Mouse (Mus musculus) hindbrain, embryonic 15.5 days (tissue): Measurements from ENCODE around the gene Adssl1. TPM values are rescaled to one million over a fixed set of nuclear protein-coding genes. Genes with fewer than 3 reads are reported as not detected.

Source experiments
- ATAC-seq: fragments of 200-750 bp; cut with Nextera tagmentation; 2 replicates; pipeline ENCODE4 v1.8.0; 2017; ENCODE audit warnings: low read depth, moderate number of reproducible peaks, moderate TSS enrichment; ENCODE audit not compliant: low FRiP score
- H3K27ac ChIP-seq: fragments of 300-500 bp; sonication (generic); replicated peaks from 2 replicates; pipeline ENCODE4 v1.5.1; 2015; ENCODE audit warnings: mild to moderate bottlenecking, inconsistent platforms
- H3K27me3 ChIP-seq: fragments of 300-500 bp; sonication (generic); 2 replicates; pipeline ENCODE4 v1.6.1; 2015; ENCODE audit warnings: control low read depth, inconsistent platforms
- H3K36me3 ChIP-seq: fragments of 300-500 bp; sonication (generic); 2 replicates; pipeline ENCODE4 v1.6.1; 2015; ENCODE audit warnings: control low read depth, inconsistent platforms
- H3K4me1 ChIP-seq: fragments of 300-500 bp; sonication (generic); replicated peaks from 2 replicates; pipeline ENCODE4 v1.6.1; 2015; ENCODE audit warnings: control low read depth, inconsistent platforms
- H3K4me2 ChIP-seq: fragments of 300-500 bp; sonication (generic); 2 replicates; pipeline ENCODE4 v1.6.1; 2015; ENCODE audit warnings: moderate library complexity, mild to moderate bottlenecking, inconsistent platforms
- H3K4me3 ChIP-seq: fragments of 300-500 bp; sonication (generic); 2 replicates; pipeline ENCODE4 v1.5.1; 2015; ENCODE audit warnings: mild to moderate bottlenecking, inconsistent platforms
- H3K9ac ChIP-seq: fragments of 300-500 bp; sonication (generic); 2 replicates; pipeline ENCODE4 v1.6.1; 2015; ENCODE audit warnings: inconsistent platforms
- H3K9me3 ChIP-seq: fragments of 300-500 bp; sonication (generic); 2 replicates; pipeline ENCODE4 v1.6.1; 2016; ENCODE audit warnings: control low read depth, inconsistent platforms
- WGBS: fragments of 180-500 bp; shearing (Covaris S2); methylation state at CpG from one replicate; pipeline ENCODE4 v1.1.7; 2015; 5-methylcytosine and 5-hydroxymethylcytosine counted together
- polyA plus RNA-seq: library from polyadenylated mRNA; unstranded; fragments of >200 nt; fragmentation: Nextera tagmentation; extraction: Ambion mirVana; gene quantifications from 2 replicates; pipeline ENCODE4 v1.2.1, GENCODE M21; 2015

Gene Adssl1
- polyA plus RNA-seq, 1 experiment from 2014 or later, result 5.8 TPM

GRCm38 (mm10) chr12:112594989-112595388 is 24.9 kb upstream of the Adssl1 start:
- H3K4me1 ChIP-seq, result peaks cover 19% of the 10 kb centered on the region
- H3K36me3 ChIP-seq, result no peaks in the 10 kb centered on the region
- H3K9ac ChIP-seq, result no peak overlapping the region
- H3K9me3 ChIP-seq, result no peaks in the 10 kb centered on the region
- H3K4me2 ChIP-seq, result no peak overlapping the region
- 24% methylated on average over 4 of the region's 4 CpGs for WGBS
- H3K27me3 ChIP-seq, result peaks cover under 1% of the 10 kb centered on the region; the same call in 1 of the 2 replicates
- no peak overlapping the region for H3K27ac ChIP-seq
- no peak overlapping the region for H3K4me3 ChIP-seq
- no peak for ATAC-seq

GRCm38 (mm10) chr12:112595626-112596025 is 24.2 kb upstream of the Adssl1 start:
- Histone ChIP-seq H3K9ac (no peak overlapping the region), H3K4me1 (peaks cover 18% of the 10 kb centered on the region), H3K4me3 (no peak overlapping the region), H3K9me3 (no peaks in the 10 kb centered on the region), H3K27me3 (no peaks in the 10 kb centered on the region), H3K27ac (no peak overlapping the region), H3K4me2 (no peak overlapping the region), H3K36me3 (no peaks in the 10 kb centered on the region)
- ATAC-seq, result no peak
- 76% methylated on average over 4 of the region's 4 CpGs for WGBS

GRCm38 (mm10) chr12:112596454-112596853 is 23.4 kb upstream of the Adssl1 start:
- ATAC-seq, result no peak
- Histone ChIP-seq H3K4me2 (no peak overlapping the region), H3K36me3 (no peaks in the 10 kb centered on the region), H3K4me3 (no peak overlapping the region), H3K27ac (no peak overlapping the region), H3K4me1 (peaks cover 16% of the 10 kb centered on the region), H3K9me3 (no peaks in the 10 kb centered on the region), H3K9ac (no peak overlapping the region), H3K27me3 (no peaks in the 10 kb centered on the region)
- WGBS, result 74% methylated on average over 9 of the region's 9 CpGs

GRCm38 (mm10) chr12:112596891-112597500 is 22.8 kb upstream of the Adssl1 start:
- no peak overlapping the region for H3K4me3 ChIP-seq
- 71% methylated on average over 14 of the region's 14 CpGs for WGBS
- ATAC-seq, result no peak
- no peaks in the 10 kb centered on the region for H3K36me3 ChIP-seq
- H3K4me2 ChIP-seq, result no peak overlapping the region
- H3K9me3 ChIP-seq, result no peaks in the 10 kb centered on the region
- no peaks in the 10 kb centered on the region for H3K27me3 ChIP-seq
- no peak overlapping the region for H3K9ac ChIP-seq
- peaks cover 16% of the 10 kb centered on the region for H3K4me1 ChIP-seq
- no peak overlapping the region for H3K27ac ChIP-seq

- no peak overlapping the region for H3K27ac ChIP-seq
- ATAC-seq, result no peak
- H3K4me2 ChIP-seq, result no peak overlapping the region
- 80% methylated on average over 8 of the region's 8 CpGs for WGBS
- H3K9ac ChIP-seq, result no peak overlapping the region
- H3K9me3 ChIP-seq, result no peaks in the 10 kb centered on the region
- no peak overlapping the region for H3K4me3 ChIP-seq
- no peaks in the 10 kb centered on the region for H3K36me3 ChIP-seq
- H3K4me1 ChIP-seq, result peaks cover 16% of the 10 kb centered on the region
- no peaks in the 10 kb centered on the region for H3K27me3 ChIP-seq
These were observed 22.2 kb upstream of the Adssl1 start for GRCm38 (mm10) chr12:112597618-112598017.

- WGBS, result 54% methylated on average over 4 of the region's 4 CpGs
- Histone ChIP-seq H3K27me3 (no peaks in the 10 kb centered on the region), H3K4me1 (peaks cover 14% of the 10 kb centered on the region), H3K36me3 (no peaks in the 10 kb centered on the region), H3K9ac (no peak overlapping the region), H3K4me2 (no peak overlapping the region), H3K9me3 (no peaks in the 10 kb centered on the region), H3K27ac (no peak overlapping the region), H3K4me3 (no peak overlapping the region)
- no peak for ATAC-seq
These were observed 20.6 kb upstream of the Adssl1 start for GRCm38 (mm10) chr12:112599198-112599597.

GRCm38 (mm10) chr12:112599942-112600611 is 19.8 kb upstream of the Adssl1 start:
- H3K9me3 ChIP-seq, result no peaks in the 10 kb centered on the region

GRCm38 (mm10) chr12:112604022-112604421 is 15.8 kb upstream of the Adssl1 start:
- Histone ChIP-seq H3K4me1 (0 out of 2 replicates have a peak, but pooled peaks cover 4% of the 10 kb centered on the region), H3K4me2 (no peak overlapping the region), H3K4me3 (no peak overlapping the region), H3K9me3 (no peaks in the 10 kb centered on the region), H3K36me3 (no peaks in the 10 kb centered on the region), H3K27me3 (no peaks in the 10 kb centered on the region), H3K9ac (no peak overlapping the region), H3K27ac (no peak overlapping the region)
- no peak for ATAC-seq
- 78% methylated on average over 5 of the region's 5 CpGs for WGBS

More at GRCm38 (mm10) chr12:112599942-112600611, 19.8 kb upstream of the Adssl1 start:
- Histone ChIP-seq H3K27ac (no peak overlapping the region), H3K9ac (no peak overlapping the region), H3K27me3 (no peaks in the 10 kb centered on the region), H3K4me2 (no peak overlapping the region), H3K4me1 (peaks cover 6% of the 10 kb centered on the region), H3K4me3 (no peak overlapping the region), H3K36me3 (no peaks in the 10 kb centered on the region)
- no peak for ATAC-seq
- WGBS, result 76% methylated on average over 30 of the region's 30 CpGs

- Histone ChIP-seq H3K9ac (no peak overlapping the region), H3K4me1 (0 out of 2 replicates have a peak, but pooled peaks cover 4% of the 10 kb centered on the region), H3K4me3 (no peak overlapping the region), H3K9me3 (no peaks in the 10 kb centered on the region), H3K27me3 (no peaks in the 10 kb centered on the region), H3K27ac (no peak overlapping the region), H3K4me2 (no peak overlapping the region), H3K36me3 (no peaks in the 10 kb centered on the region)
- peak; percentile 46; the same call in 1 of the 2 replicates for ATAC-seq
- WGBS, result 55% methylated on average over 20 of the region's 20 CpGs
These were observed 14.9 kb upstream of the Adssl1 start for GRCm38 (mm10) chr12:112604709-112605649.

GRCm38 (mm10) chr12:112605766-112606165 is 14.1 kb upstream of the Adssl1 start:
- Histone ChIP-seq H3K9ac (no peak overlapping the region), H3K27me3 (no peaks in the 10 kb centered on the region), H3K27ac (no peak overlapping the region), H3K36me3 (no peaks in the 10 kb centered on the region), H3K9me3 (no peaks in the 10 kb centered on the region), H3K4me1 (0 out of 2 replicates have a peak, but pooled peaks cover 4% of the 10 kb centered on the region), H3K4me3 (no peak overlapping the region), H3K4me2 (no peak overlapping the region)
- no peak for ATAC-seq
- 47% methylated on average over 6 of the region's 6 CpGs for WGBS

GRCm38 (mm10) chr12:112606998-112607397 is 12.8 kb upstream of the Adssl1 start:
- ATAC-seq, result no peak
- Histone ChIP-seq H3K4me1 (0 out of 2 replicates have a peak, but pooled peaks cover 4% of the 10 kb centered on the region), H3K9me3 (no peaks in the 10 kb centered on the region), H3K36me3 (no peaks in the 10 kb centered on the region), H3K27me3 (no peaks in the 10 kb centered on the region), H3K9ac (no peak overlapping the region), H3K4me3 (no peak overlapping the region), H3K4me2 (no peak overlapping the region), H3K27ac (no peak overlapping the region)
- 81% methylated on average over 6 of the region's 6 CpGs for WGBS

- Histone ChIP-seq H3K4me3 (no peak overlapping the region), H3K9ac (no peak overlapping the region), H3K27me3 (no peaks in the 10 kb centered on the region), H3K27ac (no peak overlapping the region), H3K4me1 (0 out of 2 replicates have a peak, but pooled peaks cover 4% of the 10 kb centered on the region), H3K4me2 (no peak overlapping the region), H3K36me3 (no peaks in the 10 kb centered on the region), H3K9me3 (no peaks in the 10 kb centered on the region)
- ATAC-seq, result no peak
- 87% methylated on average over 10 of the region's 10 CpGs for WGBS
These were observed 10.8 kb upstream of the Adssl1 start for GRCm38 (mm10) chr12:112609031-112609430.
